In the genomic region with DNA sequence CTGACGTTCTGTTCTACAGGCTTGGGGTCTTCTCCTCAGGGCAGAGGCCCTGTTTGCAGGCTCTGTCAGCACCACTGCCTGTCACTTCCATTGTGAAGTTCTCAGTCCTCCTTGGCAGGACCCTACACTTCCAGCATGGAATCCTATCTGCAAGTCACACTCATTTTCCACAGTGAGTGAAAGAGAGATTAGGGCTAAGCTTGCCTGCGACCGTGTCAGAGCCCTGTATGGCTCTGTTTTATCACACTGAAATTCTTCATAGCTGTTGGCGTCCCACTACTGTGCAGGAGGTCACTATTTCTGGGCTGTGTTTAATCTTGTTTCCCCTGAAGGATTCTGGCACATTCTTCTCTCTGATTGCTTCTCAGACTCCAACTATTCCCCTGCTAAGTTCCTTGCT, we compare ENCODE assay signal across 16 mouse cellular contexts.
DNase-seq lines count a peak whose midpoint lies in the region; ATAC-seq and TF ChIP-seq lines count a peak whose summit lies in the region.
"Had no signal": no experiment of that assay in that cellular context is flagged by ENCODE, and none has a peak within 500 bp of the region (broad histone marks: within the 10 kb centered on the region; RNA-seq: fewer than 3 reads in every experiment).

No protein-coding gene starts in this region.

- 0 out of 2 replicates have a peak, but pooled peaks have one; percentile 39 for TF ChIP-seq EP300 in heart, adult 2 months (IDR thresholded peaks at IDR 0.05; ENCODE audit: insufficient read depth, low read depth, low read length)

- no peak overlapping the region for H3K4me2 ChIP-seq in lung, embryonic 14.5 days
- peak overlapping the region; percentile 57 for H3K4me2 ChIP-seq in heart, embryonic 13.5 days
- H3K4me2 ChIP-seq: hindbrain, embryonic 14.5 days; liver, embryonic 12.5 days; neural tube, embryonic 15.5 days had no signal

- H3K27me3 ChIP-seq in lung, embryonic 14.5 days (ENCODE audit: insufficient read depth, low read length): no peaks in the 10 kb centered on the region
- H3K27me3 ChIP-seq in heart, adult 2 months (ENCODE audit: control insufficient read depth, insufficient read depth, low read length): no peaks in the 10 kb centered on the region
- no peaks in the 10 kb centered on the region for H3K27me3 ChIP-seq in heart, embryonic 13.5 days (replicated peaks)
- H3K27me3 ChIP-seq: liver, embryonic 12.5 days; neural tube, embryonic 15.5 days had no signal

- intact Hi-C loops in heart, adult 2 months (cut with DNase I): loop anchor here (5.0 kb wide), 1 partner anchor 36 kb away; no protein-coding TSS in a partner anchor

- no peaks in the 10 kb centered on the region for H3K4me1 ChIP-seq in lung, embryonic 14.5 days (ENCODE audit: insufficient read depth)
- H3K4me1 ChIP-seq in lung, adult 2 months (ENCODE audit: control insufficient read depth, insufficient read depth, low read length): peaks cover 2% of the 10 kb centered on the region; the same call in 1 of the 2 replicates
- H3K4me1 ChIP-seq in heart, adult 2 months (ENCODE audit: control insufficient read depth, insufficient read depth, low read length): peaks cover 11% of the 10 kb centered on the region
- H3K4me1 ChIP-seq in heart, embryonic 13.5 days: peaks cover 70% of the 10 kb centered on the region
- H3K4me1 ChIP-seq: liver, embryonic 12.5 days; neural tube, embryonic 15.5 days had no signal

- H3K4me3 ChIP-seq in lung, embryonic 14.5 days (ENCODE audit: low read depth, low read length): no peak overlapping the region
- no peak overlapping the region for H3K4me3 ChIP-seq in lung, adult 2 months (replicated peaks; ENCODE audit: extremely low read depth, low read depth, low read length)
- no peak overlapping the region for H3K4me3 ChIP-seq in heart, adult 2 months
- no peak overlapping the region for H3K4me3 ChIP-seq in heart, embryonic 13.5 days
- H3K4me3 ChIP-seq: layer of hippocampus, adult 2 months; liver, embryonic 12.5 days; neural tube, embryonic 15.5 days had no signal

- DNase-seq in lung, embryonic 14.5 days: peak; percentile 6
- DNase-seq in lung, adult 2 months: no peak
- DNase-seq in heart, adult 2 months: peak in 1 of 2 experiments; percentile 49
- peak; percentile 50 for DNase-seq in heart, postnatal 4 days
- DNase-seq in urinary bladder, adult 2 months (ENCODE audit: low spot score): no peak
- DNase-seq in lung, postnatal 14 days: no peak
- DNase-seq: adrenal gland, postnatal 36 days; cerebellum, adult 9-10 months; lung, postnatal 10 days had no signal

- no peak for TF ChIP-seq POLR2A in lung, adult 2 months (IDR thresholded peaks at IDR 0.05; ENCODE audit: borderline replicate concordance, extremely low read depth, low read depth, low read length)
- no peak for TF ChIP-seq POLR2A in heart, adult 2 months (IDR thresholded peaks at IDR 0.05; ENCODE audit: insufficient read depth, low read depth, low read length)

- TF ChIP-seq CTCF in lung, embryonic 14.5 days (IDR thresholded peaks at IDR 0.05; ENCODE audit: low read depth): no peak
- TF ChIP-seq CTCF in lung, adult 2 months (IDR thresholded peaks at IDR 0.05; ENCODE audit: insufficient read depth, low read length): no peak
- no peak for TF ChIP-seq CTCF in heart, adult 2 months (IDR thresholded peaks at IDR 0.05)

- no peaks in the 10 kb centered on the region for H3K79me2 ChIP-seq in heart, adult 2 months (replicated peaks; ENCODE audit: control insufficient read depth, insufficient read depth, low read length)

- ATAC-seq in lung, embryonic 14.5 days (ENCODE audit: insufficient read depth): peak; percentile 38; the same call in 1 of the 2 replicates
- peak; percentile 79 for ATAC-seq in heart, embryonic 13.5 days (ENCODE audit: extremely low read depth, insufficient number of reproducible peaks, low FRiP score, low TSS enrichment)
- ATAC-seq: intestine, postnatal 0 days; liver, embryonic 12.5 days had no signal

- no peak overlapping the region for H3K9ac ChIP-seq in lung, embryonic 14.5 days
- H3K9ac ChIP-seq in heart, adult 2 months (ENCODE audit: low read depth, low read length): peak overlapping the region; percentile 57
- peak overlapping the region; percentile 52; the same call in 1 of the 2 replicates for H3K9ac ChIP-seq in heart, embryonic 13.5 days
- H3K9ac ChIP-seq: hindbrain, embryonic 14.5 days; liver, embryonic 12.5 days; neural tube, embryonic 15.5 days had no signal

- H3K9me3 ChIP-seq in lung, embryonic 14.5 days (ENCODE audit: low read depth, low read length): no peaks in the 10 kb centered on the region
- no peaks in the 10 kb centered on the region for H3K9me3 ChIP-seq in heart, embryonic 13.5 days
- H3K9me3 ChIP-seq: liver, embryonic 12.5 days; neural tube, embryonic 15.5 days had no signal

- peak overlapping the region; percentile 31; the same call in 1 of the 2 replicates for H3K27ac ChIP-seq in lung, embryonic 14.5 days (ENCODE audit: low read depth)
- H3K27ac ChIP-seq in heart, adult 2 months: peak overlapping the region; percentile 77
- H3K27ac ChIP-seq in heart, embryonic 13.5 days (replicated peaks): peak overlapping the region; percentile 92
- H3K27ac ChIP-seq: hindbrain, embryonic 14.5 days; layer of hippocampus, adult 2 months; liver, embryonic 12.5 days; neural tube, embryonic 15.5 days; stomach, postnatal 0 days had no signal

- no peaks in the 10 kb centered on the region for H3K36me3 ChIP-seq in lung, embryonic 14.5 days (ENCODE audit: insufficient read depth)
- peaks cover 4% of the 10 kb centered on the region for H3K36me3 ChIP-seq in heart, adult 2 months (ENCODE audit: control insufficient read depth, insufficient read depth, low read length)
- H3K36me3 ChIP-seq in heart, embryonic 13.5 days: no peaks in the 10 kb centered on the region
- H3K36me3 ChIP-seq: liver, embryonic 12.5 days; neural tube, embryonic 15.5 days had no signal

- WGBS in lung, embryonic 14.5 days: 34% methylated on average over 4 of the region's 4 CpGs
- WGBS in lung, adult 2 months: 62% methylated on average over 4 of the region's 4 CpGs
- WGBS in heart, adult 2 months: 22% methylated on average over 4 of the region's 4 CpGs
- WGBS in heart, embryonic 13.5 days: 7% methylated on average over 4 of the region's 4 CpGs

Comparison
In these comparisons a context has a peak if more than half of its experiments do, and no peak if none do; other contexts are left out.
1. DNase-seq: peak in lung, embryonic 14.5 days (single experiment) and heart, postnatal 4 days (single experiment); none in lung, adult 2 months (single experiment), urinary bladder, adult 2 months (single experiment) and lung, postnatal 14 days (single experiment).
2. H3K27ac ChIP-seq: peak in every context shown above with its lines; median percentile 92 in heart, embryonic 13.5 days; 77 in heart, adult 2 months; 31 in lung, embryonic 14.5 days.